ENCODE assay signal across 8 mouse cellular contexts in genomic region chr4:117346025-117346424, GRCm38 (mm10).
A peak's percentile ranks its signal among the peaks of the same experiment; 100 is the strongest.
DNase-seq lines count a peak whose midpoint lies in the region; ATAC-seq and TF ChIP-seq lines count a peak whose summit lies in the region.

No protein-coding gene starts in this region.

- TF ChIP-seq CTCF in heart, postnatal 0 days (IDR thresholded peaks at IDR 0.05; ENCODE audit: low read depth), result peak; percentile 64

- no peaks in the 10 kb centered on the region for H3K9me3 ChIP-seq in heart, postnatal 0 days (replicated peaks; ENCODE audit: control insufficient read depth, low read length)
- no peaks in the 10 kb centered on the region for H3K9me3 ChIP-seq in heart, embryonic 12.5 days (replicated peaks)

- H3K27ac ChIP-seq in heart, postnatal 0 days (ENCODE audit: low read depth), result no peak overlapping the region
- no peak overlapping the region for H3K27ac ChIP-seq in heart, embryonic 12.5 days (ENCODE audit: poor library complexity, severe bottlenecking)

- no peaks in the 10 kb centered on the region for H3K36me3 ChIP-seq in heart, postnatal 0 days (replicated peaks; ENCODE audit: control insufficient read depth, insufficient read depth, low read length)
- H3K36me3 ChIP-seq in heart, embryonic 12.5 days, result no peaks in the 10 kb centered on the region
- no peaks in the 10 kb centered on the region for H3K36me3 ChIP-seq in splenic B cell, adult 2 months (ENCODE audit: control insufficient read depth, insufficient read depth, low read length, poor library complexity, severe bottlenecking)

- H3K4me2 ChIP-seq in heart, postnatal 0 days (ENCODE audit: low read depth, low read length), result no peak overlapping the region
- H3K4me2 ChIP-seq in heart, embryonic 12.5 days, result no peak overlapping the region

- peak; percentile 30 for DNase-seq in heart, postnatal 0 days (ENCODE audit: low spot score)
- DNase-seq in CD4-positive helper T cell, adult 2 months (ENCODE audit: low read depth, low spot score), result peak; percentile 43
- DNase-seq in adrenal gland, postnatal 10 days, result peak; percentile 58
- peak; percentile 60 for DNase-seq in induced T-regulatory cell, adult 2 months (ENCODE audit: low read depth)
- DNase-seq in lung, adult 18-20 months, result peak; percentile 17 to 33
- DNase-seq in splenic B cell, adult 2 months (ENCODE audit: low read depth, low spot score), result peak; percentile 55
- DNase-seq in urinary bladder, postnatal 14 days (ENCODE audit: low spot score), result no peak

- 46% methylated on average over 6 of the region's 6 CpGs for WGBS in heart, postnatal 0 days
- WGBS in heart, embryonic 12.5 days, result 51% methylated on average over 6 of the region's 6 CpGs

- no peak overlapping the region for H3K4me3 ChIP-seq in heart, postnatal 0 days (ENCODE audit: low read depth, low read length)
- no peak overlapping the region for H3K4me3 ChIP-seq in heart, embryonic 12.5 days

- no peak for TF ChIP-seq EP300 in heart, postnatal 0 days (IDR thresholded peaks at IDR 0.05; ENCODE audit: low read depth)

- no peak overlapping the region for H3K9ac ChIP-seq in heart, postnatal 0 days (replicated peaks; ENCODE audit: low read depth, low read length)
- no peak overlapping the region for H3K9ac ChIP-seq in heart, embryonic 12.5 days

- H3K4me1 ChIP-seq in heart, postnatal 0 days (ENCODE audit: control insufficient read depth, insufficient read depth), result no peaks in the 10 kb centered on the region
- H3K4me1 ChIP-seq in heart, embryonic 12.5 days (replicated peaks), result peaks cover 10% of the 10 kb centered on the region

- no peak for ATAC-seq in heart, postnatal 0 days (ENCODE audit: insufficient read depth, low read depth)
- no peak for ATAC-seq in heart, embryonic 12.5 days (ENCODE audit: insufficient number of reproducible peaks, low FRiP score)

- no peaks in the 10 kb centered on the region for H3K27me3 ChIP-seq in heart, postnatal 0 days (ENCODE audit: control insufficient read depth, insufficient read depth, low read length)
- peaks cover 26% of the 10 kb centered on the region; the same call in 1 of the 2 replicates for H3K27me3 ChIP-seq in heart, embryonic 12.5 days (replicated peaks)
- H3K27me3 ChIP-seq in splenic B cell, adult 2 months (ENCODE audit: control insufficient read depth, insufficient read depth, low read length, poor library complexity, severe bottlenecking), result no peaks in the 10 kb centered on the region
